Mouse (Mus musculus) kidney, embryonic 14.5 days (tissue): ENCODE data around the gene Mef2c. TPM values are rescaled to one million over a fixed set of nuclear protein-coding genes. Genes with fewer than 3 reads are reported as not detected.

ENCODE experiments used
- ATAC-seq: fragments of 200-750 bp; cut with Nextera tagmentation; 2 replicates; pipeline ENCODE4 v1.8.0; 2017; ENCODE audit warnings: moderate number of reproducible peaks, mild to moderate bottlenecking, moderate TSS enrichment, moderate library complexity; ENCODE audit not compliant: low FRiP score, low TSS enrichment
- H3K27ac ChIP-seq: fragments of 300-500 bp; sonication (generic); 2 replicates; pipeline ENCODE4 v1.5.1; 2014; ENCODE audit warnings: low read depth, mild to moderate bottlenecking, low read length, moderate library complexity, mixed read lengths
- H3K27me3 ChIP-seq: fragments of 300-500 bp; sonication (generic); 2 replicates; pipeline ENCODE4 v1.6.1; 2014; ENCODE audit warnings: mild to moderate bottlenecking, low read length; ENCODE audit not compliant: control insufficient read depth, insufficient read depth
- H3K36me3 ChIP-seq: fragments of 300-500 bp; sonication (generic); 2 replicates; pipeline ENCODE4 v1.6.1; 2014; ENCODE audit warnings: low read length, mixed read lengths; ENCODE audit not compliant: control insufficient read depth, insufficient read depth
- H3K4me1 ChIP-seq: fragments of 300-500 bp; sonication (generic); 2 replicates; pipeline ENCODE4 v1.6.1; 2014; ENCODE audit warnings: low read length, mixed read lengths; ENCODE audit not compliant: control insufficient read depth, insufficient read depth
- H3K4me2 ChIP-seq: fragments of 300-500 bp; sonication (generic); replicated peaks from 2 replicates; pipeline ENCODE4 v1.6.1; 2014; ENCODE audit warnings: low read depth, mild to moderate bottlenecking, low read length
- H3K4me3 ChIP-seq: fragments of 300-500 bp; sonication (generic); 2 replicates; pipeline ENCODE4 v1.5.1; 2014; ENCODE audit warnings: mild to moderate bottlenecking, low read length
- H3K9ac ChIP-seq: fragments of 300-500 bp; sonication (generic); 2 replicates; pipeline ENCODE4 v1.6.1; 2014; ENCODE audit warnings: low read depth, mild to moderate bottlenecking, low read length, moderate library complexity
- H3K9me3 ChIP-seq: fragments of 300-500 bp; sonication (generic); 2 replicates; pipeline ENCODE4 v1.6.1; 2016; ENCODE audit warnings: low read length; ENCODE audit not compliant: control insufficient read depth
- WGBS: fragments of 180-500 bp; shearing (Covaris S2); extraction: QIAGEN DNeasy Blood & Tissue Kit; methylation state at CpG from one replicate; pipeline ENCODE4 v1.1.7; 2014; 5-methylcytosine and 5-hydroxymethylcytosine counted together
- polyA plus RNA-seq: library from polyadenylated mRNA; unstranded; fragments of >200 nt; fragmentation: Nextera tagmentation; extraction: Ambion mirVana; gene quantifications from 2 replicates; pipeline ENCODE4 v1.2.1, GENCODE M21; 2014

Mef2c gene
- polyA plus RNA-seq, 1 experiment from 2014 or later = 54.8 TPM

DNA sequence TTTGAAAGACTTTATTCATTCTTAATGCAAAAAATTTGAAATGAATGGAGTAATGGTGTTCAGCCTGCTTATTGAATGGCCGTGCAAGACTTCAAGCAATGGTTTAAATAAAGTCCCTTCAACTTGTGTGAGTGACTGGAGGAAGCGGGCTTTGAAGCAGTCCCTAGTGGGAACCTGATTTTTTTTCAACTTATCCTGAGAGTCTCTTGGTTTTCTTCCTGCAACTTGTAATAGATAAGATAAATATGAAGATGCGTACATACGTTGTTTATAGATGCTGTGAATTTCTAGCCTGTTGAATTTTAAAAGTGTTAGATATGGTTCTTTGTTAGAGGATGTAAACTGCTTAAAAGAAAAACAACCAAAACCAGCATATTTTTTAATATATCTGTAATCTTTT lies 27.1 kb downstream of the Mef2c start:
- Histone ChIP-seq H3K36me3 (no peaks in the 10 kb centered on the region), H3K27me3 (no peaks in the 10 kb centered on the region), H3K4me2 (no peak overlapping the region), H3K9me3 (no peaks in the 10 kb centered on the region), H3K4me1 (no peaks in the 10 kb centered on the region), H3K9ac (no peak overlapping the region), H3K27ac (no peak overlapping the region), H3K4me3 (no peak overlapping the region)
- ATAC-seq = no peak
- WGBS = 84% methylated on average over 4 of the region's 4 CpGs

DNA sequence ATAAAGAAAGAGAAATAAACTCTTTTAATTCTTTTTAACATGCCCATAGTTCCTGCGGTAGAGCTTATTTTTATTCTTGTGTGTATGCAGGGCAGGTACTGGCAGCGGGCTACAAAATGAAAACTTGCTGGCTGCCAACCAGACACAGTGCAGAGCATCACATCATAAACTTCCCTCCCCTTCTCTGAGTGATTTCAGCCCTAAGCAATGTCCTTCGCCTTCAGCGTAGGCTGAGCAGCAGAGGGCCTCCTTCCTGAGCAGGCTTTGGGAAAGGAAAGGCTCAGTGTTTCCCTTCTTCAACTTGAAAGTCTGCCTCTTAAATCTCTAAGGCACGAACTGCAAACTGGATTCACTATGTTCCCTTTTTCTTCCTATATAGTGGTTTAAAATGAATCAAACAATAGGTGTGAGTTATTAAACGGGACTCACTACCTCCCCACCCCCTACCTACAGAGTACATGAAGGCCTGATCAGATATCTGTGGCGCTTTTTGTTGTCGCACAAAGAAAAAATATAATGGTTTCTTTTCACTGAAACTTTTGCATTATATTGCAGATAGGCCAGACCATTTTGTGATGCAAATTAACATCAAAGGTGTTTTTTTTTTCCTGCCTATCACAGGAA lies 28.2 kb downstream of the Mef2c start:
- Histone ChIP-seq H3K9ac (no peak overlapping the region), H3K9me3 (no peaks in the 10 kb centered on the region), H3K36me3 (no peaks in the 10 kb centered on the region), H3K4me3 (no peak overlapping the region), H3K4me1 (no peaks in the 10 kb centered on the region), H3K4me2 (no peak overlapping the region), H3K27me3 (no peaks in the 10 kb centered on the region), H3K27ac (no peak overlapping the region)
- WGBS = 57% methylated on average over 8 of the region's 8 CpGs
- no peak for ATAC-seq

DNA sequence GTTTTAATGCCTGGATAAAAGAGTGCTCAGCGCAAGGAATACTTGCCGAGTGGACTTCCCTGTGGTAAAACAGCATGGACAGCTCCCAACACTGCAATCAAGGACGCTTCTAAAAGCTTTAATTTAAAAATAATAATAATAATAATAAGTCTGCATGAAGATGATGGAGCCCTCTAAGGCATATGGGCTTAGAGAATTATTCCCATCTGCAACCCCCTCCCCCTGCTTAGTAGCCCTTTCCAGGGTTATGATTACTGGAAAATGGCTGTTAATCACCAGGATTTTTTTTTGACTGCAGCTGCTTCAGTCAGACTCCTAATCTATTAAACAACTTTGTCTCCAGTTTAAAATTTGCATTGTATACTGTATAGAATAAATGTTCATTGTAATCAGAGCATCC lies 32.5 kb downstream of the Mef2c start:
- Histone ChIP-seq H3K4me1 (no peaks in the 10 kb centered on the region), H3K9me3 (no peaks in the 10 kb centered on the region), H3K27ac (no peak overlapping the region), H3K36me3 (no peaks in the 10 kb centered on the region), H3K9ac (no peak overlapping the region), H3K27me3 (no peaks in the 10 kb centered on the region), H3K4me2 (no peak overlapping the region), H3K4me3 (no peak overlapping the region)
- no peak for ATAC-seq
- WGBS = 79% methylated on average over 3 of the region's 3 CpGs

DNA sequence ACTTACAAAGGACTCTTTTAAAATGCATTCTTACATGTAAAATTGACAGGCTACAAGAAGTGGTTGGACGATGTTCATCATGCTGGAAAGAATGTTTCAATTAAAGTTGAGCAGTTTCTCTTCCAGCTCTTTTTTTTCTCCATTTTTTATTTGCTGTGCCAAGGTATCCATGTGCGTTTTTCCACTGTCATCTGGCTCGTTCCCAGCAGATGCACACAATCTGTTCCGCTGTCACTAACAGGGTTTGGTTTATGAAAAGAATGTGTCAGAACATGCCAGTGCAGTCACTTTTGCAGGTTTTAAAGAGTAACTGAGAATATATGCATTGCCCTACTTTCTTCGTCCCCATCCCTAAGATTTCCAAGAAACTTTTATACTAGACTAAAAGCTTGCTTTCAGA lies 33.3 kb downstream of the Mef2c start:
- Histone ChIP-seq H3K4me2 (no peak overlapping the region), H3K36me3 (no peaks in the 10 kb centered on the region), H3K9me3 (no peaks in the 10 kb centered on the region), H3K27ac (no peak overlapping the region), H3K4me3 (no peak overlapping the region), H3K27me3 (no peaks in the 10 kb centered on the region), H3K4me1 (no peaks in the 10 kb centered on the region), H3K9ac (no peak overlapping the region)
- ATAC-seq = no peak
- WGBS = 83% methylated on average over 5 of the region's 5 CpGs

DNA sequence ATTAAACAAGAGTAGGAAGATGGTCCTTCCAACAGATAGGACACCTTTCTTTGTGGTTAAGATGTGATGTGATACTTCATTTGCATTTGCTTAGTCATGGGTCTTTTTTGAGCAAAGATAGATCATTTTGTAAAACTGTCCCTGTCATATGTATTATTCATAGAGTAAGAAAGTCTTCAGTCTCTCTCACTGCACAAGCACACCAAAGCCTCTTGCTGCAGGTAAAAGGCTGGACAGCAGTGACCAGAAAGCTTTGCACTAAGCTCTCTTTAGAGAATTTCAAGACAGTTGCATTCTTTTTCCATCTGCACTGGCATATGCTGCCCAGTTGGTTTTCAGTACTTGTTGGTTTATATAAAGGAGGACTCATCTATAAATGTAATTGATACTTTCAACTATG lies 36.1 kb downstream of the Mef2c start:
- no peak overlapping the region for H3K27ac ChIP-seq
- ATAC-seq = no peak

DNA sequence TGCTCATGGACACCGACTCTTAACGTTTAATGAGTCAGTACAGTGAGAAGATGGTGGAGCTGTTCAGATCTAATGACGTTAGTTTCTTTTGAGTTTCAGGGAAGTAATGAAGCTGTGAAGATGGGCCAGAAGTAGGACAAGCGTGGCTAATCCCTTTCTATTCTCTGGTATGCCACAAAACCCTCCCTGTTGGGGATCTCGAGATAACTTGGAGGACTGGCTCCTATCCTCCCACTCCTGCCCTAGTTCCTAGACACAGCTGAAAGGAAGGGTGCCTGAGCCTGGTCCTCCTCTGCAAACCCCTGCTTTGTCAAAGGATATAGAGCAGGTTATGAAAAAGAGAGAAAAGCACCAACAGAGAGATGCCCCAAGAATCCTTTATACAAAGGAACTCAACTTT lies 38.8 kb downstream of the Mef2c start:
- no peaks in the 10 kb centered on the region for H3K27me3 ChIP-seq
- H3K4me2 ChIP-seq = no peak overlapping the region
- no peak for ATAC-seq
- no peaks in the 10 kb centered on the region for H3K36me3 ChIP-seq
- no peak overlapping the region for H3K27ac ChIP-seq
- no peaks in the 10 kb centered on the region for H3K9me3 ChIP-seq
- 87% methylated on average over 5 of the region's 5 CpGs for WGBS
- no peak overlapping the region for H3K9ac ChIP-seq
- no peaks in the 10 kb centered on the region for H3K4me1 ChIP-seq
- no peak overlapping the region for H3K4me3 ChIP-seq

More for the DNA sequence above, 36.1 kb downstream of the Mef2c start:
- no peaks in the 10 kb centered on the region for H3K9me3 ChIP-seq
- no peak overlapping the region for H3K4me3 ChIP-seq
- H3K4me2 ChIP-seq = no peak overlapping the region
- no peaks in the 10 kb centered on the region for H3K27me3 ChIP-seq
- no peak overlapping the region for H3K9ac ChIP-seq
- H3K36me3 ChIP-seq = no peaks in the 10 kb centered on the region
- no peaks in the 10 kb centered on the region for H3K4me1 ChIP-seq

DNA sequence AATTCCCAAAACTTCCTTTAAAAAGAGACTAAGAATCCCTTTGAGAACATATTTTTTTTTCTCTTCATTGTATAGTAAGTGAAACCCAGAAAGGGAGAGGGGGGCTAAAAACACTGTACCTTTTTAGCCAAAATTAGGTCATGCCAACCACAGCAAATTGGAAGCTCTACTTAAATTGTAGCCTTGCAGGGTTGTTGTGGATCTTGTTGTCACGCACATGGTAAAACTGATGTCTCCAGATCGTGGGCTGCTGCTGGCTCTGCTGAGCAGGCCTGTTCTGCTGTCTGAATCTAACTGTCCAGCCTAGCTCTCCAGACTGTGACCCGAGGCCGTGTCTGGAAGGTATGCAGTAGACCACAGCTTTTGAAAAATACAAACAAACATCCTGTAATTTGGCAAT lies 40.9 kb downstream of the Mef2c start:
- Histone ChIP-seq H3K27me3 (no peaks in the 10 kb centered on the region), H3K9me3 (no peaks in the 10 kb centered on the region), H3K9ac (no peak overlapping the region), H3K4me3 (no peak overlapping the region), H3K4me2 (no peak overlapping the region), H3K4me1 (no peaks in the 10 kb centered on the region), H3K36me3 (no peaks in the 10 kb centered on the region), H3K27ac (no peak overlapping the region)
- ATAC-seq = no peak
- 81% methylated on average over 4 of the region's 4 CpGs for WGBS

DNA sequence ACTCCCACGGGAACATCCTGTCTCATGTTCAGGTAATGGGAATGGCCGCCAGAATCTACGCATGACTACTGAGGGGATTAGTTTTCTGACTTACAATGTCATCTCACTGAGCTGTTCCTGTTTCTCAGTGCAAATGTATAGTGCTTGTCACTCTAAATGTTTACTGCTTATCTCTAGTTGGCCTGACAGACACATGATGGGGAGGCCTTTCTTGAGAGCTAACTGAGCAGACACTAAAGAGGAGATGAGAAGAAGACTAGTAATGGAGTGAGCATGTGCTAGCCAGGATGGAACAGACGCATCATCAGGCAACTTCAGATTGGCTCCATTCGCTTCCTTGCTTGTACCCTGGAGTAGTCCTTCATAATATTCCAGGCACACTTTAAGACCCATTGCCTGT lies 43.0 kb downstream of the Mef2c start:
- Histone ChIP-seq H3K4me2 (no peak overlapping the region), H3K9me3 (no peaks in the 10 kb centered on the region), H3K27ac (no peak overlapping the region), H3K36me3 (no peaks in the 10 kb centered on the region), H3K4me3 (no peak overlapping the region), H3K9ac (no peak overlapping the region), H3K27me3 (no peaks in the 10 kb centered on the region), H3K4me1 (no peaks in the 10 kb centered on the region)
- ATAC-seq = no peak
- WGBS = 96% methylated on average over 5 of the region's 5 CpGs

DNA sequence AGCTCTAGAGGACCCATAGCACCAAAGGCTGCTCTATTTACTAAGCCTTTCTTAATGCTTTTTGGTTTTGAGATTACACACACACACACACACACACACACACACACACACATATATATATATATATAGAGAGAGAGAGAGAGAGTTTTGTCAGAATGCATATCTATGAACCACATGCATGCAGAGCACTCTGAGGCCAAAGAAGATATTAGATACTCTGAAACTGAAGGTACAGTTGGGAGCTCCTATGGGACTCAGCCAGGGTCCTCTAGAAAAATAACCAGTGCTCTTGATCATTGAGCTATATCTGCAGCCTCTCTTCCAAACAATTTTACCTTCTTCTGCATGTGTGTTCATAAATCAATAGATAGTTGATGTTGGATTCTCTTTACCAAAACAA lies 47.4 kb downstream of the Mef2c start:
- Histone ChIP-seq H3K27me3 (no peaks in the 10 kb centered on the region), H3K36me3 (no peaks in the 10 kb centered on the region), H3K4me2 (no peak overlapping the region), H3K9ac (no peak overlapping the region), H3K4me1 (no peaks in the 10 kb centered on the region), H3K9me3 (no peaks in the 10 kb centered on the region), H3K4me3 (no peak overlapping the region), H3K27ac (no peak overlapping the region)
- no peak for ATAC-seq
